Mouse (Mus musculus): ENCODE measurements around the gene Zxdb. TPM values are rescaled to one million over a fixed set of nuclear protein-coding genes. Genes with fewer than 3 reads are reported as not detected.
"Not testable (repeated sequence)": the region's sequence is repeated elsewhere in the genome, so short reads cannot be mapped to it uniquely, and the experiment has no call there.

Zxdb gene
- polyA plus RNA-seq (2016; fragmentation: Nextera tagmentation; extraction: Ambion mirVana) = 1.1 and 1.3 TPM in 2 replicates

DNA sequence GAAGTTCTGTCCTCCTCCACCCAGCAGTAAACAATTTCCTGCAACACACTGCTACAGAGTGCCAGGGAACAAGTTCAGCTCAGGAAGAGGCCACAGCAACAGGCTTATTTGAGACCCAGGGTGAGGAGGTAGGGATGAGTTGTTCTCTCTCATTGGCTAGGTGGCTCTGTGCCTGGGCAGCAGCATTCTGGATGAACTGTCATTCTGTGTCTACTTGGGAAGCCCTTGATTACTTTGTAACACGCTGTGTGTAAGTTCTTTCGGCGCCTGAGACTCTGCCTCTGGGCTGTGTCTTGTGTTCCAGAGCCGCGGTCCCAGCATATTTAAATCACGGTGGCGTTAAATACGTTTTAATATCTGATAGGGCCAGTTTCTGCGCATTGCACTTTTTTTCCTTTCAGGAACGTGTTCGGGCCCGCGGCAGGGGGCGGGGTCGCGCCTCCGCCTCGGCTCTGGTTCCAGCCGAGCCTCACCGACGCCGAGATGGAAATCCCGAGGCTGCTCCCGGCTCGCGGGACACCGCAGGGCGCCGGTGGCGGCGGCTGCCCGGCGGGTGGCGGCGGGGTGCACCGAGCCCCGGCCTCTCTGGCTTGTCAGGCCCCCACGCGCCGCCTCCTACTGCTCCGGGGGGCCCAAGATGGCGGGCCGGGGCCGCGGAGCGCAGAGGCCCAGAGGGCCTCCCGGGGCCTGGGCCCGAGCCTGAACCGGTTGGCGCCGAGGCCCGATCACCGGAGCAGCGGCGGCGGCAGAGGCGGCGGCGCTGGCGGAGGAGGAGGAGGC lies at the start of gene Zxdb:
Zxdb (plus strand) TSS at position 378 of the 780 bp plus-strand sequence.
- not testable (repeated sequence) for DNase-seq (ENCODE audit: extremely low spot score, low spot score); H3K36me3 ChIP-seq (replicated peaks); H3K9me3 ChIP-seq; H3K27me3 ChIP-seq (ENCODE audit: poor library complexity, severe bottlenecking); H3K27ac ChIP-seq; H3K4me1 ChIP-seq
- WGBS = no CpG with 5 or more reads among the region's 60 CpGs
- peak within 1 kb of the TSS; percentile 32; the same call in 1 of the 2 replicates for H3K4me3 ChIP-seq

DNA sequence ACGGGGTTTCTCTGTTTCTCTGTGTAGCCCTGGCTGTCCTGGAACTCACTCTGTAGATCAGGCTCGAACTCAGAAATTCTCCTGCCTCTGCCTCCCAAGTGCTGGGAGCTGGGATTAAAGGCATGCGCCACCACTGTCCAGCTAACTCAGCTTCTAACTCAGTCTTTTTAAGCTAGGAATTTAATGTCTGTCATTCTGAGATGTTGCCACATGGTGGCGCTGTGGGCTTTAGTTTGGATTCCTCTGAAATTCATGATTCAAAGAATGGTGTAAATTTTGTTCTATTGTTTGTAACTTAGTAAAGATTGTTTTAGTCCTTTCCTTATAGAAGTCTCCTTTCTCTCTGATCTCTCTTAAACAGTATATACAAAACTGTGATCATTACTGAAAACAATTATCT lies 49.4 kb upstream of the Zxdb start:
- H3K4me1 ChIP-seq = no peaks in the 10 kb centered on the region
- no peak overlapping the region for H3K27ac ChIP-seq
- H3K9me3 ChIP-seq = no peaks in the 10 kb centered on the region
- H3K4me3 ChIP-seq = no peak overlapping the region
- DNase-seq (ENCODE audit: extremely low spot score, low spot score) = peak; percentile 32
- WGBS = 50% methylated on average over 4 of the region's 4 CpGs
- H3K27me3 ChIP-seq (ENCODE audit: poor library complexity, severe bottlenecking) = peaks cover 6% of the 10 kb centered on the region; the same call in 1 of the 2 replicates
- H3K36me3 ChIP-seq (replicated peaks) = no peaks in the 10 kb centered on the region

DNA sequence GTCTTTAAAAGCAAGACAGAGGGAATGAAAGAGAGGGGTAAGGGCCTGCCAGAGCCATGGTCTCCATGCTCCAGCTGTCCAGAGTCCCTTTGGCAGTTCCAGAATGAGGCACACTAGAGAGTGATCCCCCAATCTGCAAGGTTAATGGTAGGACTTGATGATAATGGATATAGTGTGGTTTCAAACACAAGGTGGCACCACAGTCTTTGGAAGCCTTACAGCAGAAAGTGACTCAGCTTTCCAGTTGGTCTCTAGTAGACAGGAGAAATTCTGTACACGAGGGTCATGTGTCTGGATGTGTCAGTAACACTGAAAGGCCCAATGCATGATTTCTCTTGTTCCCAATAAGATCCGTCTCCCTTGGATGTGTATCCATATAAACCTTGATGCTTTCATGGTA lies 42.8 kb upstream of the Zxdb start:
- not testable (repeated sequence) for H3K4me1 ChIP-seq; DNase-seq (ENCODE audit: extremely low spot score, low spot score); H3K36me3 ChIP-seq (replicated peaks); H3K27ac ChIP-seq; H3K27me3 ChIP-seq (ENCODE audit: poor library complexity, severe bottlenecking); H3K4me3 ChIP-seq; H3K9me3 ChIP-seq
- WGBS = no CpG with 5 or more reads among the region's 2 CpGs

DNA sequence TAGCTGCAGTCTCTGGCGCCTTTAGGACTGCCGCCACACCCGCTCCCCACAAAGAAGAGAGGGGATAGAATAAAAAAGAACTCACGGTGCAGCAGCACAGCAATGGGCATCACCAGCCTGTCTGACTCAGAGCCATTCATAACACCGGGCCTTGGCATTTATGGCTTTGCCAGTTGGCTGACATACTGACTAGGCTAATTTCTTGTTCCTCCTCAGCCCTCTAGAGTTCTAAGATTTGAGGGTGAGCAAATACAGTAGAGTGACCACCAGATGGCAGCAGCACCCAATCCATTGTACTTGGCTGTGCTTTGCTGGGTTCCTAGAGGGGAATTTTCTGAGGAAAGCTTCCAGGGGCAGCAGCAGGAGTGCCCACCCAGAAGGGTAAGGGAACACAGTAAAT lies 34.8 kb upstream of the Zxdb start:
- not testable (repeated sequence) for H3K27ac ChIP-seq; H3K4me3 ChIP-seq; H3K36me3 ChIP-seq (replicated peaks); H3K4me1 ChIP-seq; H3K9me3 ChIP-seq; H3K27me3 ChIP-seq (ENCODE audit: poor library complexity, severe bottlenecking); DNase-seq (ENCODE audit: extremely low spot score, low spot score)
- WGBS = 90% methylated on average over 5 of the region's 5 CpGs

DNA sequence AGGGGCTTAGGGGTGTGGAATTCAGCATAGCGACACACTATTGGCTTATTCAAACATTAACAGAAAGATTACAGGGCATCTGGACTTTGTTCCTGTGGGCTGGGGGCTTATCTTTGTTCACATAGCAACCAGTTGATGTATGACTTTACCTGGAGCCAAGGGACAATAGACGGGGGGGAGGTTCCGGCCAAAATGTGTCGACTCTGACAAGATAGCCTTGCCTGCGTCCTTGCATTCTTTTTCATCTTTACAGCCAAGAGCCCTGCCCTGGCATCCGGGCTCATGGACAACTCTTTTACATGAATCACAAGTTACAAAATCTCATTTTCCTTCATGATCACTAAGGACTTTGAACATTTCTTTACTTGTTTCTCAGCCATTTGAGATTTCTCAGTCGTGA lies 17.7 kb upstream of the Zxdb start:
- not testable (repeated sequence) for H3K9me3 ChIP-seq; H3K4me1 ChIP-seq; DNase-seq (ENCODE audit: extremely low spot score, low spot score); H3K27me3 ChIP-seq (ENCODE audit: poor library complexity, severe bottlenecking); H3K4me3 ChIP-seq; H3K36me3 ChIP-seq (replicated peaks); H3K27ac ChIP-seq
- WGBS = 87% methylated on average over 7 of the region's 7 CpGs

DNA sequence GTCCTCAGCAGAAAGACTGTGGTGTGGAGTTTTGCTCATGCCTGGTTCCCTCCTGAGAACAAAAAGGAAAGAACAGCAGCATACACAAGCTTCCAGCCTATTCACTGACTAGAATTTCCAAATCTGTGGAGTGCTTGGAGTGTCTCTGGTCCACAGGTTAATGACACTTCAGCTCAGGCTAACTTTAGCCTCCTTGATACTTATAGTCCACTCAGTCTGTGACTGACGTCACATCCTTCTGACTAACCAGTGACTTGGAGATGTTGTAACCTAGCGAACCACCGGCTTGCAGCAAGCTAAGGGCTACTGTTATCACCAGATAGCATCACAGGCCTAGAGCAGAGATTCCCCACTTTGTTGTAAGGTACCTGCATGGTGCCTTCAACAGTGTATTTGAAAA lies 14.6 kb upstream of the Zxdb start:
- H3K4me1 ChIP-seq; H3K27me3 ChIP-seq (ENCODE audit: poor library complexity, severe bottlenecking); H3K27ac ChIP-seq; H3K4me3 ChIP-seq; H3K9me3 ChIP-seq; DNase-seq (ENCODE audit: extremely low spot score, low spot score); H3K36me3 ChIP-seq (replicated peaks): not testable (repeated sequence)
- whole genome bisulfite sequencing = no CpG with 5 or more reads among the region's 3 CpGs

DNA sequence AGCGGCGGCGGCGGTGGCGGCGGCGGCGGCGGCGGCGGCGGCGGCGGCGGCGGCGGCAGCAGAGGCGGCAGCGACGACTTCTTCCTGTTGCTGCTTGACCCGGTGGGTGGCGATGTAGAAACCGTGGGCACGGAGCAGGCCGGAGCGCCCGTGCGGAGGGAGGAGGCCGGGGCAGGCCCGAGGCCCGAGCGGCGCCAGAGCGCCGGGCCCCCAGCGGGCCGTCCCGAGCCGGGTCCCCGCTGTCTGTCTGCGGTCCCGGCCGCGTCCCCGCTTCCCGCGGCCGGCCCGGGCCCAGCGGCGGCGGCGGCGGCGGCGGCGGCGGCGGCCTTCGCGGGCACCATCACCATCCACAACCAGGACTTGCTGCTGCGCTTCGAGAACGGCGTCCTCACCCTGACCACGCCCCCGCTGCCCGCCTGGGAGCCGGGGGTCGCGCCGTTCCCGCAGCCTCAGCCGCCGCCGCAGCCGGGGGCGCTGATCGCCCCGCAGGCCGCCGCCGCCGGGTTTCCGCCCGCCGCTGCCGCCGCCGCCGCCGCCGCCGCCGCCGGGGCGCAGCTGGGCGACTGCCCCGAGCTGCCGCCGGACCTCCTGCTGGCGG lies 702 bp downstream of the Zxdb start:
- H3K4me1 ChIP-seq; H3K36me3 ChIP-seq (replicated peaks); H3K27me3 ChIP-seq (ENCODE audit: poor library complexity, severe bottlenecking); DNase-seq (ENCODE audit: extremely low spot score, low spot score); H3K9me3 ChIP-seq; H3K27ac ChIP-seq: not testable (repeated sequence)
- WGBS = 48% methylated on average over 37 of the region's 102 CpGs
- H3K4me3 ChIP-seq = peak overlapping the region; percentile 32; the same call in 1 of the 2 replicates

DNA sequence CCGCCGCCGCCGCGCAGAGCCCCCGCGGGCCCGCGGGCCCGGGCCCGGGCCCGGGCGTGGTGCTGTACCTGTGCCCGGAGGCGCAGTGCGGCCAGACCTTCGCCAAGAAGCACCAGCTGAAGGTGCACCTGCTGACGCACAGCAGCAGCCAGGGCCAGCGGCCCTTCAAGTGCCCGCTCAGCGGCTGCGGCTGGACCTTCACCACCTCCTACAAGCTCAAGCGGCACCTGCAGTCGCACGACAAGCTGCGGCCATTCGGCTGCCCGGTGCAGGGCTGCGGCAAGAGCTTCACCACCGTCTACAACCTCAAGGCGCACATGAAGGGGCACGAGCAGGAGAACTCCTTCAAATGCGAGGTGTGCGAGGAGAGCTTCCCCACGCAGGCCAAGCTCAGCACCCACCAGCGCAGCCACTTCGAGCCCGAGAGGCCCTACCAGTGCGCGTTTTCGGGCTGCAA lies 1.3 kb downstream of the Zxdb start:
- not testable (repeated sequence) for H3K9me3 ChIP-seq; H3K27ac ChIP-seq; H3K36me3 ChIP-seq (replicated peaks); H3K4me1 ChIP-seq; DNase-seq (ENCODE audit: extremely low spot score, low spot score); H3K4me3 ChIP-seq; H3K27me3 ChIP-seq (ENCODE audit: poor library complexity, severe bottlenecking)
- no CpG with 5 or more reads among the region's 41 CpGs for WGBS

DNA sequence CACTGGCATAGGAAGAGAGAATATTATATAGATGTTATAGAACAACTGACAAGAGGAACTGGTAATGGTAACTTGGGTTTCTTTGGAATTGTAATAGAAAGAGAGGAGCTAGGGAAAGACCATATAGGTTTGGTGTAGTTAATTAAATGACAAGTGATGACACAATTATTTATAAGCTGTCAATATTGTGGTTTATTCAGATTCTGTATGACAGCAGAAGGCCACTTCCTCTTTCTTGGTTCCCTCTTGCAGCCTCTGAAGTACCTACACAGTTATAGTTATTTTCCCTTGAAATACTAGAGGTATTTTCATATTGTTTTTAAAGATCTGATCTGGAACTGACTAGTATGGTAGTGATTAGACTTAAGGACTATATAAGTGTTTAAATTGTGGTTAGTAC lies 7.2 kb downstream of the Zxdb start:
- no peak for DNase-seq (ENCODE audit: extremely low spot score, low spot score)
- H3K4me3 ChIP-seq = no peak overlapping the region
- H3K36me3 ChIP-seq (replicated peaks) = peaks cover 4% of the 10 kb centered on the region; the same call in 1 of the 2 replicates

DNA sequence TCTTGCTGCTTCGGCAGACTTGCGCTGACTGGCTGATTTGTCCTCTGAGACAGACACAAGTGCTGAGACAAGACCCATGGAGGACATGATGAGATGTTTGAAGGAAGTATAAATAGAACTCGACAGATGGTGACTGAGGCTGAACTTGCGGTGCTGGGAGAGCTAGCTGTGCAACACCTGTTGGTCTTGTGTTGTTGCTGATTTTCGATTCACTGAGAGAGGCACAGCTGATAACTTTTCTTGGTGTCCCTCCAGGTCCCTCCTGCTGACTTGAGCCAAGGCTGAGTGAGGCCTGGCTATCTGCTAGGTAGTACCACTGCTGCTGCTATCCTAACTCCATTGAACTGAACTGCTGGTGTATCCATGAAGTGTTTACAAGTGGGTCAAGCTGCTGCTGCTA lies 29.4 kb downstream of the Zxdb start:
- H3K27ac ChIP-seq = no peak overlapping the region
- WGBS = 91% methylated on average over 5 of the region's 5 CpGs
- H3K4me3 ChIP-seq = no peak overlapping the region
- H3K36me3 ChIP-seq (replicated peaks) = no peaks in the 10 kb centered on the region
- H3K27me3 ChIP-seq (ENCODE audit: poor library complexity, severe bottlenecking) = peaks cover 6% of the 10 kb centered on the region; the same call in 1 of the 2 replicates
- no peak for DNase-seq (ENCODE audit: extremely low spot score, low spot score)
- no peaks in the 10 kb centered on the region for H3K9me3 ChIP-seq
- no peaks in the 10 kb centered on the region for H3K4me1 ChIP-seq

More for the DNA sequence above, 7.2 kb downstream of the Zxdb start:
- Histone ChIP-seq H3K9me3 (no peaks in the 10 kb centered on the region), H3K4me1 (no peaks in the 10 kb centered on the region), H3K27me3 (ENCODE audit: poor library complexity, severe bottlenecking) (no peaks in the 10 kb centered on the region), H3K27ac (no peak overlapping the region)

DNA sequence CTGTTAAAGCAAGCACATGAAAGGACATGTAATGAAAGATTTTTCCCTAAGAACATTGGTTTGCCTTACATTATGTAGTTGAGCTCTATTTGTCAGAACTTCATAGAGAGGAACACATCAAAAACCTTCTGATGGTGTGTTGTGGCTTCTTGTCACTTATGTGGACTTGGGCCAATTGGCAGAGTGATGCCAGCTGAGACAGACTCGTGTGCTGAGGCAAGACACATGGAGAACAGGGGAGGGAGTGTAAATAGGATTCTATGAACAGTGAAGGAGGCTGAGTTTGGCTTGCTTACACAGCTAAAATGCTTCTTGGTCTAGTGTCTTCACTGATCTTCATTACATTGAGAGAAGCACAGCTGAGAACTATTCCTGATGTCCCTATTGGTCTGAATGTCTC lies 35.6 kb downstream of the Zxdb start:
- Histone ChIP-seq H3K27ac (no peak overlapping the region), H3K4me1 (no peaks in the 10 kb centered on the region), H3K9me3 (no peaks in the 10 kb centered on the region), H3K4me3 (no peak overlapping the region), H3K27me3 (ENCODE audit: poor library complexity, severe bottlenecking) (peaks cover 6% of the 10 kb centered on the region; the same call in 1 of the 2 replicates), H3K36me3 (replicated peaks) (no peaks in the 10 kb centered on the region)
- 41% methylated on average over 1 of the region's 1 CpGs for WGBS
- no peak for DNase-seq (ENCODE audit: extremely low spot score, low spot score)

DNA sequence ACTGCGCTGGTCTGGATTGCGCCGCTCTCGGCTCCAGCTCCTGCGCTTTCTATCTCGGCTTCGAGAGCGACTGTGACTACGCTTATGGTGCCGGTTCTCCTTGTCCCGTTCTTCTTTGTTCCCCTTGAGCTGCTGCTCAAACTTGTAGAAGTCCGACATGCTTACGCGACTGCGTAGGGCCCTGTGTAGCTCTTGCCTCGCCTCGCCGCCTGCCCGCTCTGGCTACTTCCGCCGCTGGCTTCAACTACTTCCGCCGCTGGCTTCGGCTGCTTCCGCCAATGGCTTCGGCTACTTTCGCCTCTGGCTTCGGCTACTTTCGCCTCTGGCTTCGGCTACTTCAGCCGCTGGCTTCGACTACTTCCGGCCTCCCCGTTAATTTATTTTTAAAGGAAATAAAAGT lies 49.5 kb downstream of the Zxdb start:
- H3K36me3 ChIP-seq (replicated peaks) = no peaks in the 10 kb centered on the region
- H3K27me3 ChIP-seq (ENCODE audit: poor library complexity, severe bottlenecking) = no peaks in the 10 kb centered on the region
- no peak overlapping the region for H3K4me3 ChIP-seq
- WGBS = 95% methylated on average over 34 of the region's 34 CpGs
- no peaks in the 10 kb centered on the region for H3K9me3 ChIP-seq
- no peak overlapping the region for H3K27ac ChIP-seq
- no peaks in the 10 kb centered on the region for H3K4me1 ChIP-seq
- no peak for DNase-seq (ENCODE audit: extremely low spot score, low spot score)
